Mouse (Mus musculus): ENCODE measurements around the gene Hrasls5.

- TF ChIP-seq EP300 (IDR thresholded peaks at IDR 0.05; ENCODE audit: insufficient read depth, low read depth, low read length) (no peak), CTCF (IDR thresholded peaks at IDR 0.05; ENCODE audit: low read depth, low read length) (no peak), POLR2A (IDR thresholded peaks at IDR 0.05; ENCODE audit: insufficient read depth, low read length) (no peak)
Observed at GRCm38 (mm10) chr19:7648913-7649666, 36.7 kb downstream of the Hrasls5 start.
